Mouse (Mus musculus): Measurements from ENCODE around the gene Tsks. TPM values are rescaled to one million over a fixed set of nuclear protein-coding genes. Genes with fewer than 3 reads are reported as not detected.

Gene Tsks
- polyA plus RNA-seq (2015; fragmentation: Nextera tagmentation; extraction: Ambion mirVana): 0.14 TPM in 2 replicates

- Histone ChIP-seq H3K9me3 (replicated peaks) (no peaks in the 10 kb centered on the region), H3K36me3 (no peaks in the 10 kb centered on the region), H3K4me1 (no peaks in the 10 kb centered on the region), H3K4me2 (no peak within 1 kb of the TSS), H3K4me3 (replicated peaks) (no peak within 1 kb of the TSS), H3K27me3 (no peaks in the 10 kb centered on the region), H3K9ac (no peak within 1 kb of the TSS), H3K27ac (no peak within 1 kb of the TSS)
- no peak for ATAC-seq (replicated peaks; ENCODE audit: low FRiP score)
- 88% methylated on average over 7 of the region's 7 CpGs for whole genome bisulfite sequencing
Measured at GRCm38 (mm10) chr7:44942904-44943303, at the start of gene Tsks. TSS of gene Tsks (plus strand) at chr7:44943204.

GRCm38 (mm10) chr7:44894175-44894574, 48.8 kb upstream of the Tsks start:
- peaks cover 21% of the 10 kb centered on the region for H3K36me3 ChIP-seq
- no peaks in the 10 kb centered on the region for H3K9me3 ChIP-seq (replicated peaks)
- no peaks in the 10 kb centered on the region for H3K27me3 ChIP-seq
- no peak for ATAC-seq (replicated peaks; ENCODE audit: low FRiP score)
- 86% methylated on average over 3 of the region's 3 CpGs for WGBS
- no peak overlapping the region for H3K4me3 ChIP-seq (replicated peaks)
- no peak overlapping the region for H3K9ac ChIP-seq
- no peak overlapping the region for H3K4me2 ChIP-seq
- no peak overlapping the region for H3K27ac ChIP-seq
- H3K4me1 ChIP-seq: peaks cover 59% of the 10 kb centered on the region

- ATAC-seq (replicated peaks; ENCODE audit: low FRiP score): no peak
- Histone ChIP-seq H3K4me2 (peak overlapping the region; percentile 77), H3K4me1 (peaks cover 61% of the 10 kb centered on the region), H3K9ac (no peak overlapping the region), H3K36me3 (peaks cover 25% of the 10 kb centered on the region), H3K4me3 (replicated peaks) (peak overlapping the region; percentile 75), H3K9me3 (replicated peaks) (no peaks in the 10 kb centered on the region), H3K27me3 (no peaks in the 10 kb centered on the region), H3K27ac (peak overlapping the region; percentile 92; the same call in 1 of the 2 replicates)
- WGBS: 68% methylated on average over 7 of the region's 7 CpGs
Measured at GRCm38 (mm10) chr7:44895206-44895592, 47.8 kb upstream of the Tsks start.

- Histone ChIP-seq H3K27ac (peak within 1 kb of the TSS; percentile 92), H3K27me3 (no peaks in the 10 kb centered on the region), H3K4me1 (peaks cover 61% of the 10 kb centered on the region), H3K36me3 (peaks cover 27% of the 10 kb centered on the region), H3K4me3 (replicated peaks) (peak within 1 kb of the TSS; percentile 75), H3K9me3 (replicated peaks) (no peaks in the 10 kb centered on the region), H3K9ac (peak within 1 kb of the TSS; percentile 76), H3K4me2 (peak within 1 kb of the TSS; percentile 77)
- 1% methylated on average over 34 of the region's 34 CpGs for WGBS
- peak; percentile 30 for ATAC-seq (replicated peaks; ENCODE audit: low FRiP score)
Measured at GRCm38 (mm10) chr7:44895593-44896434, 47.2 kb upstream of the Tsks start, which contains the start of gene Fuz. TSS of gene Fuz (plus strand) at chr7:44896079.

DNA sequence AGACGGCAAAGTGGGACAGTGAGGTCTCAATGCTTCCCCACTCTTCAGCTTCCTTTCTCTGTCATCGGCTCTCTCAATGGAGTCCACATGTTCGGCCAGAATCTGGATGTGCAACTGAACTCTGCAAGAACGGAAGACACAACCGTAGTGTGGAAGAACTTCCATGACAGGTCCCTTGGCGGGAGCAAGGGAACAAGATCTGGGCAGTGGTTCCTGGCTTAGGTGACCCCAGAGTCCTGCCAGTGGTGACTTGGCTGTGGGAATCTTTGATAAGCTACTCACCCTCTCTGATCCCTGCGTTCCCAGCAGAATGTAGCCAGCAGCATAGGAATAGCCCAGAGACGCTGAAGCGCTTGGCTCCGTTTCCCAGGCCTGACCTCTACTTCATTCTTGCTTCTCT, 46.5 kb upstream of the Tsks start:
- no peak for ATAC-seq (replicated peaks; ENCODE audit: low FRiP score)
- WGBS: 23% methylated on average over 10 of the region's 10 CpGs
- H3K4me3 ChIP-seq (replicated peaks): peak overlapping the region; percentile 75
- H3K9me3 ChIP-seq (replicated peaks): no peaks in the 10 kb centered on the region
- no peaks in the 10 kb centered on the region for H3K27me3 ChIP-seq
- H3K36me3 ChIP-seq: peaks cover 26% of the 10 kb centered on the region
- peaks cover 61% of the 10 kb centered on the region for H3K4me1 ChIP-seq
- peak overlapping the region; percentile 92 for H3K27ac ChIP-seq
- peak overlapping the region; percentile 76 for H3K9ac ChIP-seq
- peak overlapping the region; percentile 77 for H3K4me2 ChIP-seq

DNA sequence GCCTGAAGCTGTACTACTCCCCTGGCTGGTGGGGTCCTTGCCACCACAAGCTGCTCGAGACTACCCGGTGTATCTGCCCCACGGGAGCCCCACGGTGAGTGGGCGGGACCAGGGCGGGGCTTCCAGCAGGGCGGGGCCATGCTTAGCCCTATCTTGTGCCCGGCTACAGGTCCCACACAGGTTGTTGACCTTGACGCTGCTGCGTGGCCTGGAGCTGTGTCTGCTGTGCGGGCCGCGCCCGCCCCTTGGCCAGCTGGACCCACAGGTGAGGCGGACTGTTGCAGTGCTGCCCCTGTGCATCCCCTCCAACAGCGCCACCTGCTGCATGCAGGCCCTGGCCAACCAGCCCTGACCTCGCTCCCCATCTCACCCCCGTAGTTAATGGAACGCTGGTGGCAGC, 44.4 kb upstream of the Tsks start:
- ATAC-seq (replicated peaks; ENCODE audit: low FRiP score): no peak
- peaks cover 40% of the 10 kb centered on the region for H3K36me3 ChIP-seq
- H3K9me3 ChIP-seq (replicated peaks): no peaks in the 10 kb centered on the region
- WGBS: 37% methylated on average over 19 of the region's 19 CpGs
- peak overlapping the region; percentile 51; the same call in 1 of the 2 replicates for H3K27ac ChIP-seq
- no peaks in the 10 kb centered on the region for H3K27me3 ChIP-seq
- H3K4me1 ChIP-seq: peaks cover 57% of the 10 kb centered on the region
- 0 out of 2 replicates have a peak overlapping the region, but pooled peaks have one; percentile 12 for H3K4me2 ChIP-seq
- no peak overlapping the region for H3K4me3 ChIP-seq (replicated peaks)
- H3K9ac ChIP-seq: no peak overlapping the region

DNA sequence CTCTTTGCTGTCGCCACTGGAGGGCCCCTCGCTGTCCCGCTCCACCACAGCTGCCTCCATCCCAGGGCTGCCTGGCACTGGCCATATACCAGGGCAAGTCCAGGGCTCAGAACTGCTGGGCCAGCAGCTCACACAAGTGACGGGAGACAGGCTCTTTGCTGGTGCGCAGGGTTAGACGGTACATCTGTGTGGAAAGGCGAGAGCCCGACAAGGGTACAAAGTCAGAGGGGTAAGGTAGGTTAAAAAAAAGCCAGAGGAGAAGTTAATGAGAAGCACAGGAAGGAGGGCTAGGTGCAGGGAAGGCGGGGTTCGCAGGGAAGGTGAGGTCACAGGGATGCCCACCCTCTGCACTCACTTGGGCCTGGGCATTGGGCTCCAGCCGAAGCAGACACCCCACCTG, 42.4 kb upstream of the Tsks start:
- H3K4me2 ChIP-seq: peak overlapping the region; percentile 67; the same call in 1 of the 2 replicates
- peak; percentile 30 for ATAC-seq (replicated peaks; ENCODE audit: low FRiP score)
- WGBS: 86% methylated on average over 11 of the region's 11 CpGs

DNA sequence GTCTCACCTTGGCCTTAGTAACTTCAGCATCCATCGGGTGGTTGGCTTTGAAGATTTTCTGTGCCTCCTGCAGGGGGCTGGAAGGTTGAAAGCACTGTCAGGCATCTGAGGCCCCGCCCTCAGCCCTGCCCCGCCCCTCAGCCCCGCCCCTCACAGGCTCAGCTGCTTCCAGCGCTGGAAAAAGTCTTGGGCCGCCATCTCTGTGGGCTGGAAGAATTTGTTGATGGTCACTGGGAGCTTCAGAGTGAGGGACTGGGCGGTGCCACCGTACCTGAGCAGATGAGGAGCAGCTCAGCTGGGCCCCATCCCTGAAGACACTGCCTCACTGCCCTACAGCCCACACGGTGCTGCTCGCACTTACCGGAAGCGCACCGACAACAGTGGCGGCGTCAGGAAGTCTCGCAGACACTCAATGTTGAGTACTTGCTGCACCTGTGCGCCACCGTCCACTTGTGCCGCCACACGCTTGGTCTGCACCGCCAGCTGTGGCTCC, 41.7 kb upstream of the Tsks start:
- peaks cover 67% of the 10 kb centered on the region for H3K36me3 ChIP-seq
- H3K4me2 ChIP-seq: peak overlapping the region; percentile 67
- peaks cover 48% of the 10 kb centered on the region for H3K4me1 ChIP-seq
- no peaks in the 10 kb centered on the region for H3K9me3 ChIP-seq (replicated peaks)
- H3K4me3 ChIP-seq (replicated peaks): peak overlapping the region; percentile 39
- H3K27me3 ChIP-seq: no peaks in the 10 kb centered on the region
- H3K27ac ChIP-seq: peak overlapping the region; percentile 90
- ATAC-seq (replicated peaks; ENCODE audit: low FRiP score): peak; percentile 63
- 17% methylated on average over 21 of the region's 21 CpGs for WGBS
- H3K9ac ChIP-seq: no peak overlapping the region; the same call in 1 of the 2 replicates

More for the DNA sequence above, 42.4 kb upstream of the Tsks start:
- Histone ChIP-seq H3K36me3 (peaks cover 60% of the 10 kb centered on the region), H3K9ac (no peak overlapping the region), H3K4me3 (replicated peaks) (no peak overlapping the region), H3K9me3 (replicated peaks) (no peaks in the 10 kb centered on the region), H3K27me3 (no peaks in the 10 kb centered on the region), H3K4me1 (peaks cover 48% of the 10 kb centered on the region), H3K27ac (peak overlapping the region; percentile 90)

- H3K4me2 ChIP-seq: no peak overlapping the region
- WGBS: 89% methylated on average over 20 of the region's 20 CpGs
Measured at GRCm38 (mm10) chr7:44905430-44905829, 37.6 kb upstream of the Tsks start.

DNA sequence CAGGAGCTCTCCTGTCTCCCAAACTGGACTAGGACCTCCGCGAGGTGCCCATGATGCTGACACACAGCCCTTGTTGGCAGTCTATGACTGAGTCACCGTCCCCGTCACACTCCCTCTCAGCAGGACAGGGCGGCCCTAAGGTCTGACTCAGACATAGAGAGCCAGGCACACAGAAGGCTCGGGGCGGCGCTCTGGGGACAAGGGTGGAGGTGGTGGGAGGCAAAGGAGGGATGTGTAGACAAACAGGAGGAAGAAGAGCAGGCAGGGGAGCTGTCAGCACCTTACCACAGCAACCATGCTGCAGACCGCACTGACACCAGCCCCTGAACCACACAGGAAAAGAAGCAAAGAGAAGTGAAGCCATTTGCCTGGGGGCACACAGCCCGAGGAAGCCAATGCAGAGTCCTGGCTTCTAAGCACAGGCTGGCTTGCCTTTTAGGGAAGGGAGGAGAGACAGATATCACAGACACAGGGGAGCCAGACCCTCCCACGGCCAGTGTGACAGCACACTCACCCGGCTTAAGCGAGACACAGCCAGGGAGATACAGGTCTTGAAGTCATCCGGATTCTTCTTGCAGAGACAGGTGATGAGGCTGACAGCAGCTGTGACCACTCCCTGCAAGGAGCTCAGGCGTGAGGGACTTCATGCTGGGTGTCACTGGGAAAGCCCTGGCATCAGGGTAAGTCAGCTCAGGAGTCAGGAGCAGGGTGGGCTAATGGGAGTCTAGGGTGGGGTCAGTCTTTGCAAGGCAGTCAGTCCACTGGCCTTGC, 34.1 kb upstream of the Tsks start:
- 85% methylated on average over 15 of the region's 15 CpGs for WGBS
- no peaks in the 10 kb centered on the region for H3K9me3 ChIP-seq (replicated peaks)
- H3K4me1 ChIP-seq: no peaks in the 10 kb centered on the region
- ATAC-seq (replicated peaks; ENCODE audit: low FRiP score): no peak
- no peak overlapping the region for H3K4me3 ChIP-seq (replicated peaks)
- H3K27me3 ChIP-seq: no peaks in the 10 kb centered on the region
- H3K36me3 ChIP-seq: peaks cover 99% of the 10 kb centered on the region
- H3K4me2 ChIP-seq: no peak overlapping the region
- H3K27ac ChIP-seq: no peak overlapping the region
- H3K9ac ChIP-seq: no peak overlapping the region

More at GRCm38 (mm10) chr7:44905430-44905829, 37.6 kb upstream of the Tsks start:
- peaks cover 15% of the 10 kb centered on the region for H3K4me1 ChIP-seq
- H3K4me3 ChIP-seq (replicated peaks): no peak overlapping the region
- no peaks in the 10 kb centered on the region for H3K9me3 ChIP-seq (replicated peaks)
- ATAC-seq (replicated peaks; ENCODE audit: low FRiP score): no peak
- no peak overlapping the region for H3K27ac ChIP-seq
- peaks cover 88% of the 10 kb centered on the region for H3K36me3 ChIP-seq
- H3K27me3 ChIP-seq: no peaks in the 10 kb centered on the region
- no peak overlapping the region for H3K9ac ChIP-seq

DNA sequence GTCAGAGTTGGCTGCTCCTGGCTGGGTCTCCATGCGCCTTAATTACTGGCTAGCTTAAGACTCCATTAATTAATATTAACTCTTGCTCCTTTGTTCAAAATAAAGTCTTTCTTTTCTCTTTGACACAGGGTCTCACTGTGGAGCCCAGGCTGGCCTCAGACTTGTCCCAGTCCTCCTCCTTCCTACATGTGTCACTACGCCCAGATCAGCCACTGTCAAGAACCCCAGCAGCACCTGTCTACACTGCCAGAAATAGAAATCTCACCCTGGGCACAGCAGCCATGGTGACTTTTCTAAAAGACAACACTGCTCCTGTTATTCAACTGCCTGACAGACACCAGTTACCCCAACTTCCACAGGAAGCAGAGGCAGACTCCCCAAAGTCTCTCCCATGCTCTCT, 28.6 kb upstream of the Tsks start:
- peaks cover 71% of the 10 kb centered on the region for H3K36me3 ChIP-seq

GRCm38 (mm10) chr7:44915314-44915713, 27.7 kb upstream of the Tsks start:
- Histone ChIP-seq H3K27ac (no peak overlapping the region), H3K27me3 (no peaks in the 10 kb centered on the region), H3K9me3 (replicated peaks) (no peaks in the 10 kb centered on the region), H3K4me2 (no peak overlapping the region), H3K4me3 (replicated peaks) (no peak overlapping the region), H3K4me1 (peaks cover 6% of the 10 kb centered on the region; the same call in 1 of the 2 replicates), H3K9ac (no peak overlapping the region), H3K36me3 (peaks cover 71% of the 10 kb centered on the region)
- ATAC-seq (replicated peaks; ENCODE audit: low FRiP score): no peak
- 93% methylated on average over 9 of the region's 9 CpGs for WGBS

More for the DNA sequence above, 28.6 kb upstream of the Tsks start:
- H3K4me3 ChIP-seq (replicated peaks): no peak overlapping the region
- no peak overlapping the region for H3K4me2 ChIP-seq
- no peak overlapping the region for H3K9ac ChIP-seq
- no peaks in the 10 kb centered on the region for H3K27me3 ChIP-seq
- H3K4me1 ChIP-seq: peaks cover 6% of the 10 kb centered on the region; the same call in 1 of the 2 replicates
- 91% methylated on average over 2 of the region's 2 CpGs for WGBS
- H3K27ac ChIP-seq: no peak overlapping the region
- H3K9me3 ChIP-seq (replicated peaks): no peaks in the 10 kb centered on the region
- ATAC-seq (replicated peaks; ENCODE audit: low FRiP score): no peak

Measured in kidney, embryonic 15.5 days (tissue).